Mouse (Mus musculus): Measurements from ENCODE around the gene Olfr507.

DNA sequence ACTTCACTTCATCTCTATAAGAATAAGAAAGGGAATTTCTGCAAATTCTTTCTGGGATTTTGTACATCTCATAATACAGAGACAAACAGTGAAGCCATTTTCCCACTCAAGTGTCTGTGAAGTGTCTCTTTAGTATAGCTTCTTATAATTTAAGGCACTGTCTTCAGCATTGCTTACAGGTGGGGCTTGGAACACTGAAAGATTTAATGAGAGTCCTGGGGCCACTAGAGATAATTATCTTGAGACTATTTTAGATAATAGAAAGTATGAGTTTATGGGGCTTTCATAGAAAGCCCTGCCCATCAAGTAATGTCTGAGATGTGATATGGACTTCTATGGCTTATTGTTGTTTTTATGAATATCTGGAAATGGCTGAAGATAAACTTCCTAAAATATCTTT is 30.2 kb downstream of the Olfr507 start, which contains the start of gene Olfr509:
- TF ChIP-seq POLR2A (IDR thresholded peaks at IDR 0.05; ENCODE audit: insufficient read depth, low read depth, low read length) (no peak), CTCF (IDR thresholded peaks at IDR 0.05; ENCODE audit: insufficient read depth, low read depth, low read length) (no peak)
